Mouse (Mus musculus): ENCODE results near the gene Notch2. TPM values are rescaled to one million over a fixed set of nuclear protein-coding genes. Genes with fewer than 3 reads are reported as not detected.

Gene Notch2
- polyA plus RNA-seq, 1 experiment from 2014 or later: 6.6 TPM

- no peak for ATAC-seq
- Histone ChIP-seq H3K4me1 (ENCODE audit: control insufficient read depth, insufficient read depth, low read length) (no peaks in the 10 kb centered on the region), H3K4me3 (ENCODE audit: low read depth, low read length) (no peak overlapping the region), H3K4me2 (ENCODE audit: low read length) (no peak overlapping the region), H3K9me3 (replicated peaks; ENCODE audit: control insufficient read depth, low read length, poor library complexity, severe bottlenecking) (no peaks in the 10 kb centered on the region), H3K36me3 (ENCODE audit: control insufficient read depth, insufficient read depth, low read length) (no peaks in the 10 kb centered on the region), H3K27ac (ENCODE audit: low read length) (no peak overlapping the region), H3K9ac (ENCODE audit: low read depth, low read length) (no peak overlapping the region), H3K27me3 (ENCODE audit: control insufficient read depth, insufficient read depth, low read depth, low read length) (no peaks in the 10 kb centered on the region)
- WGBS: 94% methylated on average over 5 of the region's 5 CpGs
Measured at GRCm38 (mm10) chr3:97990576-97990975, 22.8 kb upstream of the Notch2 start.

- Histone ChIP-seq H3K4me3 (ENCODE audit: low read depth, low read length) (no peak overlapping the region), H3K36me3 (ENCODE audit: control insufficient read depth, insufficient read depth, low read length) (no peaks in the 10 kb centered on the region), H3K4me1 (ENCODE audit: control insufficient read depth, insufficient read depth, low read length) (no peaks in the 10 kb centered on the region), H3K27ac (ENCODE audit: low read length) (no peak overlapping the region), H3K27me3 (ENCODE audit: control insufficient read depth, insufficient read depth, low read depth, low read length) (no peaks in the 10 kb centered on the region), H3K9ac (ENCODE audit: low read depth, low read length) (no peak overlapping the region), H3K4me2 (ENCODE audit: low read length) (no peak overlapping the region), H3K9me3 (replicated peaks; ENCODE audit: control insufficient read depth, low read length, poor library complexity, severe bottlenecking) (no peaks in the 10 kb centered on the region)
- 83% methylated on average over 4 of the region's 4 CpGs for WGBS
- no peak for ATAC-seq
Measured at GRCm38 (mm10) chr3:97992289-97992688, 21.0 kb upstream of the Notch2 start.

- H3K4me2 ChIP-seq (ENCODE audit: low read length): no peak overlapping the region
- H3K9ac ChIP-seq (ENCODE audit: low read depth, low read length): no peak overlapping the region
- no peaks in the 10 kb centered on the region for H3K4me1 ChIP-seq (ENCODE audit: control insufficient read depth, insufficient read depth, low read length)
- 77% methylated on average over 5 of the region's 5 CpGs for WGBS
- H3K9me3 ChIP-seq (replicated peaks; ENCODE audit: control insufficient read depth, low read length, poor library complexity, severe bottlenecking): no peaks in the 10 kb centered on the region
- no peaks in the 10 kb centered on the region for H3K27me3 ChIP-seq (ENCODE audit: control insufficient read depth, insufficient read depth, low read depth, low read length)
- no peaks in the 10 kb centered on the region for H3K36me3 ChIP-seq (ENCODE audit: control insufficient read depth, insufficient read depth, low read length)
- ATAC-seq: no peak
- H3K4me3 ChIP-seq (ENCODE audit: low read depth, low read length): no peak overlapping the region
- no peak overlapping the region for H3K27ac ChIP-seq (ENCODE audit: low read length)
Measured at GRCm38 (mm10) chr3:97993196-97993595, 20.1 kb upstream of the Notch2 start.

- H3K36me3 ChIP-seq (ENCODE audit: control insufficient read depth, insufficient read depth, low read length): no peaks in the 10 kb centered on the region
- no peak for ATAC-seq
- H3K9me3 ChIP-seq (replicated peaks; ENCODE audit: control insufficient read depth, low read length, poor library complexity, severe bottlenecking): no peaks in the 10 kb centered on the region
- no peak overlapping the region for H3K9ac ChIP-seq (ENCODE audit: low read depth, low read length)
- H3K27me3 ChIP-seq (ENCODE audit: control insufficient read depth, insufficient read depth, low read depth, low read length): no peaks in the 10 kb centered on the region
- H3K4me2 ChIP-seq (ENCODE audit: low read length): no peak overlapping the region
- 91% methylated on average over 3 of the region's 3 CpGs for WGBS
- H3K4me1 ChIP-seq (ENCODE audit: control insufficient read depth, insufficient read depth, low read length): no peaks in the 10 kb centered on the region
- H3K27ac ChIP-seq (ENCODE audit: low read length): no peak overlapping the region
- H3K4me3 ChIP-seq (ENCODE audit: low read depth, low read length): no peak overlapping the region
Measured at GRCm38 (mm10) chr3:97993920-97994545, 19.3 kb upstream of the Notch2 start.

GRCm38 (mm10) chr3:97994818-97995217, 18.5 kb upstream of the Notch2 start:
- 90% methylated on average over 5 of the region's 5 CpGs for WGBS
- no peak for ATAC-seq
- no peaks in the 10 kb centered on the region for H3K27me3 ChIP-seq (ENCODE audit: control insufficient read depth, insufficient read depth, low read depth, low read length)

GRCm38 (mm10) chr3:97998349-97998748, 15.0 kb upstream of the Notch2 start:
- no peak overlapping the region for H3K27ac ChIP-seq (ENCODE audit: low read length)
- ATAC-seq: no peak
- no peaks in the 10 kb centered on the region for H3K27me3 ChIP-seq (ENCODE audit: control insufficient read depth, insufficient read depth, low read depth, low read length)
- no peaks in the 10 kb centered on the region for H3K36me3 ChIP-seq (ENCODE audit: control insufficient read depth, insufficient read depth, low read length)
- no peak overlapping the region for H3K9ac ChIP-seq (ENCODE audit: low read depth, low read length)
- no peaks in the 10 kb centered on the region for H3K4me1 ChIP-seq (ENCODE audit: control insufficient read depth, insufficient read depth, low read length)
- H3K4me2 ChIP-seq (ENCODE audit: low read length): no peak overlapping the region
- H3K4me3 ChIP-seq (ENCODE audit: low read depth, low read length): no peak overlapping the region
- H3K9me3 ChIP-seq (replicated peaks; ENCODE audit: control insufficient read depth, low read length, poor library complexity, severe bottlenecking): no peaks in the 10 kb centered on the region
- WGBS: 79% methylated on average over 4 of the region's 4 CpGs

More at GRCm38 (mm10) chr3:97994818-97995217, 18.5 kb upstream of the Notch2 start:
- Histone ChIP-seq H3K27ac (ENCODE audit: low read length) (no peak overlapping the region), H3K4me3 (ENCODE audit: low read depth, low read length) (no peak overlapping the region), H3K9ac (ENCODE audit: low read depth, low read length) (no peak overlapping the region), H3K9me3 (replicated peaks; ENCODE audit: control insufficient read depth, low read length, poor library complexity, severe bottlenecking) (no peaks in the 10 kb centered on the region), H3K4me2 (ENCODE audit: low read length) (no peak overlapping the region), H3K4me1 (ENCODE audit: control insufficient read depth, insufficient read depth, low read length) (no peaks in the 10 kb centered on the region), H3K36me3 (ENCODE audit: control insufficient read depth, insufficient read depth, low read length) (no peaks in the 10 kb centered on the region)

- no peaks in the 10 kb centered on the region for H3K4me1 ChIP-seq (ENCODE audit: control insufficient read depth, insufficient read depth, low read length)
Measured at GRCm38 (mm10) chr3:98003558-98003957, 9.8 kb upstream of the Notch2 start.

GRCm38 (mm10) chr3:98004231-98004630, 9.1 kb upstream of the Notch2 start:
- Histone ChIP-seq H3K27ac (ENCODE audit: low read length) (no peak overlapping the region), H3K4me3 (ENCODE audit: low read depth, low read length) (no peak overlapping the region), H3K4me2 (ENCODE audit: low read length) (no peak overlapping the region), H3K27me3 (ENCODE audit: control insufficient read depth, insufficient read depth, low read depth, low read length) (no peaks in the 10 kb centered on the region), H3K9ac (ENCODE audit: low read depth, low read length) (no peak overlapping the region), H3K4me1 (ENCODE audit: control insufficient read depth, insufficient read depth, low read length) (no peaks in the 10 kb centered on the region), H3K9me3 (replicated peaks; ENCODE audit: control insufficient read depth, low read length, poor library complexity, severe bottlenecking) (no peaks in the 10 kb centered on the region), H3K36me3 (ENCODE audit: control insufficient read depth, insufficient read depth, low read length) (no peaks in the 10 kb centered on the region)
- WGBS: 72% methylated on average over 3 of the region's 3 CpGs
- ATAC-seq: no peak

More at GRCm38 (mm10) chr3:98003558-98003957, 9.8 kb upstream of the Notch2 start:
- Histone ChIP-seq H3K9me3 (replicated peaks; ENCODE audit: control insufficient read depth, low read length, poor library complexity, severe bottlenecking) (no peaks in the 10 kb centered on the region), H3K27me3 (ENCODE audit: control insufficient read depth, insufficient read depth, low read depth, low read length) (no peaks in the 10 kb centered on the region), H3K9ac (ENCODE audit: low read depth, low read length) (no peak overlapping the region), H3K4me3 (ENCODE audit: low read depth, low read length) (no peak overlapping the region), H3K36me3 (ENCODE audit: control insufficient read depth, insufficient read depth, low read length) (no peaks in the 10 kb centered on the region), H3K4me2 (ENCODE audit: low read length) (no peak overlapping the region), H3K27ac (ENCODE audit: low read length) (no peak overlapping the region)
- 86% methylated on average over 4 of the region's 4 CpGs for WGBS
- no peak for ATAC-seq

- no peaks in the 10 kb centered on the region for H3K36me3 ChIP-seq (ENCODE audit: control insufficient read depth, insufficient read depth, low read length)
- no peaks in the 10 kb centered on the region for H3K9me3 ChIP-seq (replicated peaks; ENCODE audit: control insufficient read depth, low read length, poor library complexity, severe bottlenecking)
- WGBS: 78% methylated on average over 5 of the region's 5 CpGs
- no peak for ATAC-seq
- no peak overlapping the region for H3K27ac ChIP-seq (ENCODE audit: low read length)
- H3K4me3 ChIP-seq (ENCODE audit: low read depth, low read length): no peak overlapping the region
- H3K4me1 ChIP-seq (ENCODE audit: control insufficient read depth, insufficient read depth, low read length): no peaks in the 10 kb centered on the region
- H3K4me2 ChIP-seq (ENCODE audit: low read length): no peak overlapping the region
- H3K27me3 ChIP-seq (ENCODE audit: control insufficient read depth, insufficient read depth, low read depth, low read length): no peaks in the 10 kb centered on the region; the same call in 1 of the 2 replicates
- H3K9ac ChIP-seq (ENCODE audit: low read depth, low read length): no peak overlapping the region
Measured at GRCm38 (mm10) chr3:98005306-98005705, 8.0 kb upstream of the Notch2 start.
